Mouse (Mus musculus) T-helper 2 cell (primary cell): ENCODE data around the gene Olfr750.

Experiments
- in situ Hi-C: fragments of 300-600 bp; cut with MboI, MseI; formaldehyde crosslinking; loops from one replicate; pipeline ENCODE4 v1.15.1; 2025; ENCODE audit warnings: high pct_unique_total_duplicates

Olfr750 gene

GRCm38 (mm10) chr14:51088166-51088969 is 14.1 kb upstream of the Olfr750 start:
- in situ Hi-C loops = no loop called here

GRCm38 (mm10) chr14:51087762-51088161 is 13.5 kb upstream of the Olfr750 start:
- in situ Hi-C loops = no loop called here

- in situ Hi-C loops = no loop called here
Measured at GRCm38 (mm10) chr14:51085911-51086310, 11.7 kb upstream of the Olfr750 start.

GRCm38 (mm10) chr14:51085086-51085485 is 10.9 kb upstream of the Olfr750 start:
- in situ Hi-C loops = no loop called here

GRCm38 (mm10) chr14:51083805-51084204 is 9.6 kb upstream of the Olfr750 start:
- in situ Hi-C loops = no loop called here

GRCm38 (mm10) chr14:51082599-51083581 is 8.7 kb upstream of the Olfr750 start:
- in situ Hi-C loops = no loop called here

- in situ Hi-C loops = no loop called here
Measured at GRCm38 (mm10) chr14:51081035-51081434, 6.8 kb upstream of the Olfr750 start.

GRCm38 (mm10) chr14:51079180-51079579 is 4.9 kb upstream of the Olfr750 start:
- in situ Hi-C loops = no loop called here

- in situ Hi-C loops = loop anchor here (10.0 kb wide), 2 partner anchors 145 to 265 kb away; partner anchors contain the start of genes Apex1, Ccnb1ip1, Osgep and Parp2
Measured at GRCm38 (mm10) chr14:51069617-51070016, 4.6 kb downstream of the Olfr750 start.

GRCm38 (mm10) chr14:51068956-51069355 is 5.3 kb downstream of the Olfr750 start:
- in situ Hi-C loops = loop anchor here (10.0 kb wide), 2 partner anchors 144 to 264 kb away; partner anchors contain the start of genes Apex1, Ccnb1ip1, Osgep and Parp2

- in situ Hi-C loops = loop anchor here (10.0 kb wide), 2 partner anchors 136 to 256 kb away; partner anchors contain the start of genes Apex1, Ccnb1ip1, Osgep and Parp2
Measured at GRCm38 (mm10) chr14:51060761-51061160, 13.5 kb downstream of the Olfr750 start.

GRCm38 (mm10) chr14:51057401-51057831 is 16.8 kb downstream of the Olfr750 start, which contains the start of gene Rnase12:
Gene Rnase12 (minus strand): TSS chr14:51057661.
- in situ Hi-C loops = no loop called here

GRCm38 (mm10) chr14:51054243-51055237 is 19.7 kb downstream of the Olfr750 start:
- in situ Hi-C loops = no loop called here

- in situ Hi-C loops = no loop called here
Measured at GRCm38 (mm10) chr14:51053176-51053575, 21.1 kb downstream of the Olfr750 start.

GRCm38 (mm10) chr14:51051941-51052340 is 22.3 kb downstream of the Olfr750 start:
- in situ Hi-C loops = no loop called here

GRCm38 (mm10) chr14:51050063-51050462 is 24.2 kb downstream of the Olfr750 start, which contains the start of gene Rnase11:
Gene Rnase11 (minus strand): TSS chr14:51050163.
- in situ Hi-C loops = no loop called here

GRCm38 (mm10) chr14:51047846-51048245 is 26.4 kb downstream of the Olfr750 start:
- in situ Hi-C loops = no loop called here

- in situ Hi-C loops = no loop called here
Measured at GRCm38 (mm10) chr14:51041769-51042168, 32.5 kb downstream of the Olfr750 start, which contains the start of gene Rnase9. Gene Rnase9 (minus strand): TSS chr14:51041869.

- in situ Hi-C loops = no loop called here
Measured at GRCm38 (mm10) chr14:51036214-51036613, 38.0 kb downstream of the Olfr750 start.

GRCm38 (mm10) chr14:51035206-51035605 is 39.0 kb downstream of the Olfr750 start:
- in situ Hi-C loops = no loop called here
